Mouse (Mus musculus): ENCODE measurements around the gene Gm21440. TPM values are rescaled to one million over a fixed set of nuclear protein-coding genes. Genes with fewer than 3 reads are reported as not detected.

Gene Gm21440
- polyA plus RNA-seq (2014; fragmentation: Illumina TruSeq; extraction: RNeasy Lipid Tissue Mini Kit (QIAGEN cat#74804); ENCODE audit: low read depth, low replicate concordance) = not detected

DNA sequence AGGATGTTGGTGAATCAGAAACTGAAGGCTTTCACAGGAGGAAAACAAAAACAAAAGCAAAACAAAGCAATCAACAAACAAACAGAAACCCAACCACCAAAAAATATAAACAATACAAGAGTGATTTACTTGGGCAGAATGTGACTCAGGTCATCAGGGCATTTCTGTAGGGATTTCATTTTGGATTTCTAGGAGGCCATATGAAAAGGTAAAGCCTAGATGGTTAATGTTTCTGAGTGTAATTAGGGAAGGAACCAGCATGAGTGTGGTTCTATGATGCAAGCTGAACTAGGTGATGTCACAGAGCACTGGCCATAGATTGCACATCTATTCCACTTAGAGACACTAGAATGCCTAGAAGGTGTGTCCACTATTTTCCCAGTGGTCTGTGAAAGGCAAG, at the start of gene Gm21440, which contains the start of gene Gm21454:
TSS of gene Gm21440 (plus strand) at position 301 of the 400 bp plus-strand sequence.
TSS of gene Gm21454 (plus strand) at position 352 of the 400 bp plus-strand sequence.

DNA sequence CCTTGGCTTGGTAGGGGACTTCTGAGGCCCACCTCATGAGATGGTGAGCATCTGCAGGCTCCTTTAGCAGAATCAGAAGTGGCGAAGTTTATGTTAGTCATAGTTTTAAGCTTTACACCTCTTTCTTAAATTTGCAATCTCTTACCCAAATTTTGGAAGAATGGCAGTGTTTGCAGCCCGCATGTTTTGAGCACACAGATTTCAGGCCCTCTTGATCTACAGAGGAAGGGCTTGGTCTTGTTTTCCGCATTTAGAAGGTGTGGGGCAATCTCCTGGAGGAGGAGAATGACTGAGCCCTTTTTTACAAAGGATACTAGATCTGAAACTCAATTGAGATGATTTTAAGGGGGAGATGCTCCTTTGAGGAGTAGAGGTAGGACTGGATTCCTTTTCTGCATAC, 28.4 kb upstream of the Gm21440 start, which contains the start of gene Gm21828:
TSS of gene Gm21828 (minus strand) at position 101 of the 400 bp plus-strand sequence.

Other genes starting within 250 kb of the Gm21440 start
- not detected for gene Gm20807, start 209.5 kb upstream of the Gm21440 start, polyA plus RNA-seq (2014; fragmentation: Illumina TruSeq; extraction: RNeasy Lipid Tissue Mini Kit (QIAGEN cat#74804); ENCODE audit: low read depth, low replicate concordance)
- not detected for gene Gm21891, start 118.9 kb upstream of the Gm21440 start, polyA plus RNA-seq (2014; fragmentation: Illumina TruSeq; extraction: RNeasy Lipid Tissue Mini Kit (QIAGEN cat#74804); ENCODE audit: low read depth, low replicate concordance)
- gene Gm21425, start 90.4 kb upstream of the Gm21440 start, polyA plus RNA-seq (2014; fragmentation: Illumina TruSeq; extraction: RNeasy Lipid Tissue Mini Kit (QIAGEN cat#74804); ENCODE audit: low read depth, low replicate concordance) = not detected
- not detected for gene Gm21828, start 28.5 kb upstream of the Gm21440 start, polyA plus RNA-seq (2014; fragmentation: Illumina TruSeq; extraction: RNeasy Lipid Tissue Mini Kit (QIAGEN cat#74804); ENCODE audit: low read depth, low replicate concordance)
- gene Gm21454, start 51 bp downstream of the Gm21440 start, polyA plus RNA-seq (2014; fragmentation: Illumina TruSeq; extraction: RNeasy Lipid Tissue Mini Kit (QIAGEN cat#74804); ENCODE audit: low read depth, low replicate concordance) = not detected
- not detected for gene Gm21725, start 96.7 kb downstream of the Gm21440 start, polyA plus RNA-seq (2014; fragmentation: Illumina TruSeq; extraction: RNeasy Lipid Tissue Mini Kit (QIAGEN cat#74804); ENCODE audit: low read depth, low replicate concordance)
- gene Gm21866, start 213.2 kb downstream of the Gm21440 start, polyA plus RNA-seq (2014; fragmentation: Illumina TruSeq; extraction: RNeasy Lipid Tissue Mini Kit (QIAGEN cat#74804); ENCODE audit: low read depth, low replicate concordance) = not detected
- not detected for gene Gm20773, start 241.6 kb downstream of the Gm21440 start, polyA plus RNA-seq (2014; fragmentation: Illumina TruSeq; extraction: RNeasy Lipid Tissue Mini Kit (QIAGEN cat#74804); ENCODE audit: low read depth, low replicate concordance)

Measured in adrenal gland, adult 10 weeks (tissue).